Mouse (Mus musculus): ENCODE data around the gene C1qtnf7.

C1qtnf7 gene

GRCm38 (mm10) chr5:43603559-43603958 is 88.2 kb downstream of the C1qtnf7 start:
- no peak for DNase-seq (ENCODE audit: extremely low read depth, low read depth, low spot score)

- DNase-seq (ENCODE audit: extremely low read depth, low read depth, low spot score) = no peak
Measured at GRCm38 (mm10) chr5:43608073-43608472, 92.7 kb downstream of the C1qtnf7 start.

GRCm38 (mm10) chr5:43609760-43610159 is 94.4 kb downstream of the C1qtnf7 start:
- no peak for DNase-seq (ENCODE audit: extremely low read depth, low read depth, low spot score)

GRCm38 (mm10) chr5:43621575-43622299 is 106.4 kb downstream of the C1qtnf7 start:
- DNase-seq (ENCODE audit: extremely low read depth, low read depth, low spot score) = no peak

GRCm38 (mm10) chr5:43625407-43625806 is 110.1 kb downstream of the C1qtnf7 start:
- no peak for DNase-seq (ENCODE audit: extremely low read depth, low read depth, low spot score)

GRCm38 (mm10) chr5:43634071-43634601 is 118.8 kb downstream of the C1qtnf7 start:
- DNase-seq (ENCODE audit: extremely low read depth, low read depth, low spot score) = no peak

- DNase-seq (ENCODE audit: extremely low read depth, low read depth, low spot score) = no peak
Measured at GRCm38 (mm10) chr5:43634602-43635081, 119.3 kb downstream of the C1qtnf7 start.

- no peak for DNase-seq (ENCODE audit: extremely low read depth, low read depth, low spot score)
Measured at GRCm38 (mm10) chr5:43645020-43645419, 129.7 kb downstream of the C1qtnf7 start.

GRCm38 (mm10) chr5:43647098-43647774 is 131.9 kb downstream of the C1qtnf7 start:
- DNase-seq (ENCODE audit: extremely low read depth, low read depth, low spot score) = no peak

GRCm38 (mm10) chr5:43661498-43661897 is 146.2 kb downstream of the C1qtnf7 start:
- no peak for DNase-seq (ENCODE audit: extremely low read depth, low read depth, low spot score)

GRCm38 (mm10) chr5:43661997-43662961 is 146.9 kb downstream of the C1qtnf7 start, which contains the start of gene Cc2d2a:
Cc2d2a (plus strand) TSS chr5:43662346.
- DNase-seq (ENCODE audit: extremely low read depth, low read depth, low spot score) = no peak

GRCm38 (mm10) chr5:43663531-43663930 is 148.2 kb downstream of the C1qtnf7 start:
- no peak for DNase-seq (ENCODE audit: extremely low read depth, low read depth, low spot score)

GRCm38 (mm10) chr5:43665144-43665543 is 149.8 kb downstream of the C1qtnf7 start:
- DNase-seq (ENCODE audit: extremely low read depth, low read depth, low spot score) = no peak

Measured in fat pad, adult 2 months (tissue).